8 mouse cellular contexts compared by ENCODE assay signal in genomic region chr19:47320331-47320668, GRCm38 (mm10).
DNase-seq lines count a peak whose midpoint lies in the region; ATAC-seq and TF ChIP-seq lines count a peak whose summit lies in the region.

No protein-coding gene starts in this region.

- peak overlapping the region; percentile 74 for H3K27ac ChIP-seq in heart, embryonic 15.5 days
- H3K27ac ChIP-seq in liver, adult 2 months (replicated peaks; ENCODE audit: insufficient read depth, low read depth, low read length), result 0 out of 2 replicates have a peak overlapping the region, but pooled peaks have one; percentile 14

- peak overlapping the region; percentile 50 for H3K4me2 ChIP-seq in heart, embryonic 15.5 days

- TF ChIP-seq CTCF in liver, adult 2 months (IDR thresholded peaks at IDR 0.05; ENCODE audit: low read depth, low read length), result no peak

- ATAC-seq in heart, embryonic 15.5 days (replicated peaks; ENCODE audit: insufficient number of reproducible peaks, insufficient read depth, low FRiP score, low read depth), result peak; percentile 48

- peaks cover 78% of the 10 kb centered on the region for H3K4me1 ChIP-seq in heart, embryonic 15.5 days (replicated peaks)
- peaks cover 37% of the 10 kb centered on the region for H3K4me1 ChIP-seq in liver, adult 2 months (ENCODE audit: control insufficient read depth, insufficient read depth, low read length)

- H3K9ac ChIP-seq in heart, embryonic 15.5 days, result peak overlapping the region; percentile 46; the same call in 1 of the 2 replicates
- H3K9ac ChIP-seq in liver, adult 2 months (ENCODE audit: low read depth, low read length), result peak overlapping the region; percentile 50; the same call in 1 of the 2 replicates

- H3K27me3 ChIP-seq in heart, embryonic 15.5 days, result no peaks in the 10 kb centered on the region
- no peaks in the 10 kb centered on the region for H3K27me3 ChIP-seq in liver, adult 2 months (ENCODE audit: control insufficient read depth, insufficient read depth, low read length)

- peak; percentile 62 for DNase-seq in gastrocnemius, adult 18-20 months (ENCODE audit: low spot score)
- DNase-seq in gastrocnemius, adult 8-10 months (ENCODE audit: low spot score in 2 of 2), result no peak
- peak; percentile 42 for DNase-seq in R1 (ENCODE audit: low read depth, low spot score)
- no peak for DNase-seq in liver, adult 2 months (ENCODE audit: extremely low read depth, low read depth, low spot score)
- peak; percentile 75 to 80 for DNase-seq in urinary bladder, postnatal 4 days (ENCODE audit: low spot score in 2 of 2)
- no peak for DNase-seq in right cerebral cortex, postnatal 4 days
- no peak for DNase-seq in left cerebral cortex, adult 9 months (ENCODE audit: low spot score in 2 of 2)

- 0 out of 2 replicates have a peak, but pooled peaks cover 2% of the 10 kb centered on the region for H3K36me3 ChIP-seq in heart, embryonic 15.5 days
- no peaks in the 10 kb centered on the region for H3K36me3 ChIP-seq in liver, adult 2 months (ENCODE audit: control insufficient read depth, insufficient read depth, low read length)

- TF ChIP-seq POLR2A in liver, adult 2 months (IDR thresholded peaks at IDR 0.05; ENCODE audit: extremely low read depth, insufficient read depth, low read length), result no peak

- H3K4me3 ChIP-seq in heart, embryonic 15.5 days, result peak overlapping the region; percentile 32
- peak overlapping the region; percentile 56 for H3K4me3 ChIP-seq in liver, adult 2 months (ENCODE audit: insufficient read depth, low read depth, low read length)

- H3K9me3 ChIP-seq in heart, embryonic 15.5 days (replicated peaks), result no peaks in the 10 kb centered on the region

- H3K79me2 ChIP-seq in liver, adult 2 months (ENCODE audit: control insufficient read depth, insufficient read depth, low read length), result peaks cover 4% of the 10 kb centered on the region; the same call in 1 of the 2 replicates

- 28% methylated on average over 8 of the region's 8 CpGs for WGBS in heart, embryonic 15.5 days
- 31% methylated on average over 8 of the region's 8 CpGs for WGBS in liver, adult 2 months

Comparison
In these comparisons a context has a peak if more than half of its experiments do, and no peak if none do; other contexts are left out.
1. DNase-seq: peak in gastrocnemius, adult 18-20 months (single experiment), R1 (single experiment) and urinary bladder, postnatal 4 days (2 of 2); none in gastrocnemius, adult 8-10 months (0 of 2), liver, adult 2 months (single experiment), right cerebral cortex, postnatal 4 days (single experiment) and left cerebral cortex, adult 9 months (0 of 2).